Mouse (Mus musculus) limb, embryonic 14.5 days (tissue): Measurements from ENCODE around the gene L3mbtl4. TPM values are rescaled to one million over a fixed set of nuclear protein-coding genes. Genes with fewer than 3 reads are reported as not detected.

Experiments
- ATAC-seq: fragments of 200-750 bp; cut with Nextera tagmentation; 2 replicates; pipeline ENCODE4 v1.8.0; 2017; ENCODE audit warnings: low read depth, moderate number of reproducible peaks, moderate TSS enrichment; ENCODE audit not compliant: low FRiP score
- DNase-seq: peaks from one replicate; pipeline ENCODE4 v3.0.0-alpha.2; 2015; ENCODE audit warnings: low spot score
- H3K27ac ChIP-seq: fragments of 300-500 bp; sonication (generic); replicated peaks from 2 replicates; pipeline ENCODE4 v1.5.1; 2014; ENCODE audit warnings: low read depth, mild to moderate bottlenecking, low read length, moderate library complexity, mixed read lengths
- H3K27me3 ChIP-seq: fragments of 300-500 bp; sonication (generic); 2 replicates; pipeline ENCODE4 v1.6.1; 2014; ENCODE audit warnings: low read length, mixed read lengths; ENCODE audit not compliant: control insufficient read depth, insufficient read depth
- H3K36me3 ChIP-seq: fragments of 300-500 bp; sonication (generic); 2 replicates; pipeline ENCODE4 v1.6.1; 2014; ENCODE audit warnings: mild to moderate bottlenecking, low read length, moderate library complexity, mixed read lengths; ENCODE audit not compliant: control insufficient read depth, insufficient read depth
- H3K4me1 ChIP-seq: fragments of 300-500 bp; sonication (generic); 2 replicates; pipeline ENCODE4 v1.6.1; 2014; ENCODE audit warnings: antibody characterized with exemption, low read length, mixed read lengths; ENCODE audit not compliant: control insufficient read depth, insufficient read depth
- H3K4me2 ChIP-seq: fragments of 300-500 bp; sonication (generic); replicated peaks from 2 replicates; pipeline ENCODE4 v1.6.1; 2014; ENCODE audit warnings: low read depth, mild to moderate bottlenecking, low read length, moderate library complexity; ENCODE audit not compliant: severe bottlenecking
- H3K4me3 ChIP-seq: fragments of 300-500 bp; sonication (generic); replicated peaks from 2 replicates; pipeline ENCODE4 v1.5.1; 2014; ENCODE audit warnings: low read length
- H3K9ac ChIP-seq: fragments of 300-500 bp; sonication (generic); 2 replicates; pipeline ENCODE4 v1.6.1; 2014; ENCODE audit warnings: mild to moderate bottlenecking, low read depth, low read length, moderate library complexity; ENCODE audit not compliant: severe bottlenecking
- H3K9me3 ChIP-seq: fragments of 300-500 bp; sonication (generic); 2 replicates; pipeline ENCODE4 v1.6.1; 2016; ENCODE audit warnings: low read length; ENCODE audit not compliant: control insufficient read depth
- POLR2A ChIP-seq: fragments of 200-500 bp; IDR thresholded peaks from 2 replicates; pipeline ENCODE4 v1.8.0; 2012; ENCODE audit warnings: inconsistent platforms, mild to moderate bottlenecking, moderate library complexity, borderline replicate concordance; ENCODE audit not compliant: insufficient read depth, insufficient read length; ENCODE audit errors: extremely low read depth
- WGBS: fragments of 180-500 bp; shearing (Covaris S2); extraction: QIAGEN DNeasy Blood & Tissue Kit; methylation state at CpG from one replicate; pipeline ENCODE4 v1.1.7; 2014; 5-methylcytosine and 5-hydroxymethylcytosine counted together
- polyA plus RNA-seq, 2 experiments: library from polyadenylated mRNA; depleted of rRNA in 1 of 2; stranded (reverse) in 1 of 2; unstranded in 1 of 2; fragments of >200 nt; fragmentation: Nextera tagmentation in 1 of 2; extraction: Ambion mirVana in 1 of 2; gene quantifications; 2 replicates each; pipeline versions ENCODE4 v1.2.1 to v1.2.3; 2012 to 2014

The L3mbtl4 gene
- polyA plus RNA-seq, 2 experiments, result 0.10 TPM; not detected in 1

GRCm38 (mm10) chr17:68771046-68771750, 497.6 kb downstream of the L3mbtl4 start:
- H3K4me1 ChIP-seq, result no peaks in the 10 kb centered on the region
- ATAC-seq (no peak), DNase-seq (no peak)
- H3K36me3 ChIP-seq, result no peaks in the 10 kb centered on the region
- 62% methylated on average over 7 of the region's 7 CpGs for WGBS
- no peaks in the 10 kb centered on the region for H3K9me3 ChIP-seq
- no peak for TF ChIP-seq POLR2A
- H3K4me3 ChIP-seq, result no peak overlapping the region
- no peaks in the 10 kb centered on the region for H3K27me3 ChIP-seq
- no peak overlapping the region for H3K27ac ChIP-seq
- H3K4me2 ChIP-seq, result no peak overlapping the region
- no peak overlapping the region for H3K9ac ChIP-seq

GRCm38 (mm10) chr17:68793741-68794140, 520.1 kb downstream of the L3mbtl4 start:
- Histone ChIP-seq H3K9ac (no peak overlapping the region), H3K4me3 (no peak overlapping the region), H3K9me3 (no peaks in the 10 kb centered on the region), H3K4me2 (no peak overlapping the region), H3K27ac (no peak overlapping the region), H3K36me3 (no peaks in the 10 kb centered on the region), H3K4me1 (no peaks in the 10 kb centered on the region), H3K27me3 (no peaks in the 10 kb centered on the region)
- 93% methylated on average over 4 of the region's 4 CpGs for WGBS
- no peak for DNase-seq
- no peak for ATAC-seq
- no peak for TF ChIP-seq POLR2A

- Histone ChIP-seq H3K4me2 (no peak within 1 kb of the TSS), H3K36me3 (no peaks in the 10 kb centered on the region), H3K4me1 (0 out of 2 replicates have a peak, but pooled peaks cover 4% of the 10 kb centered on the region), H3K9ac (no peak within 1 kb of the TSS), H3K9me3 (no peaks in the 10 kb centered on the region), H3K4me3 (no peak within 1 kb of the TSS), H3K27ac (no peak within 1 kb of the TSS), H3K27me3 (no peaks in the 10 kb centered on the region)
- ATAC-seq, result no peak
- 72% methylated on average over 6 of the region's 6 CpGs for WGBS
- no peak for TF ChIP-seq POLR2A
- no peak for DNase-seq
Observed at GRCm38 (mm10) chr17:68826323-68826722, 552.7 kb downstream of the L3mbtl4 start, which contains the start of gene Tmem200c. Gene Tmem200c (plus strand): TSS chr17:68826623.
